Mouse (Mus musculus) cerebellum, postnatal 25 days (tissue): ENCODE measurements at regions not wholly inside any gene's neighbourhood (a gene's known extent, or its start where the extent isn't known, plus 50 kb on each side); places are given as distances from the start of the nearest gene placed in this dataset.

Experiments
- DNase-seq, 2 experiments: peaks; one replicate each; pipeline ENCODE4 v3.0.0; 2021; ENCODE audit warnings: mixed read lengths in 2 of 2

GRCm38 (mm10) chr17:80891656-80892055 is 52.8 kb upstream of the Tmem178 start:
- no peak for DNase-seq

GRCm38 (mm10) chr17:80889095-80889494 is 55.3 kb upstream of the Tmem178 start:
- DNase-seq: no peak

- DNase-seq: no peak
Observed at GRCm38 (mm10) chr17:80887749-80888119, 56.7 kb upstream of the Tmem178 start.

GRCm38 (mm10) chr17:80887021-80887748 is 57.2 kb upstream of the Tmem178 start:
- DNase-seq: peak; percentile 32 to 49

GRCm38 (mm10) chr17:80886211-80886701 is 58.2 kb upstream of the Tmem178 start:
- peak; percentile 23 to 34 for DNase-seq

- DNase-seq: no peak
Observed at GRCm38 (mm10) chr17:80885706-80886105, 58.7 kb upstream of the Tmem178 start.

GRCm38 (mm10) chr17:80884886-80885285 is 59.5 kb upstream of the Tmem178 start:
- no peak for DNase-seq

- DNase-seq: no peak
Observed at GRCm38 (mm10) chr17:80882476-80882875, 62.0 kb upstream of the Tmem178 start.

- no peak for DNase-seq
Observed at GRCm38 (mm10) chr17:80880325-80880724, 64.1 kb upstream of the Tmem178 start.

GRCm38 (mm10) chr17:80875352-80876044 is 68.9 kb upstream of the Tmem178 start:
- DNase-seq: peak; percentile 80 to 84

- no peak for DNase-seq
Observed at GRCm38 (mm10) chr17:80870965-80871364, 73.5 kb upstream of the Tmem178 start.

- DNase-seq: no peak
Observed at GRCm38 (mm10) chr17:80862338-80862737, 82.1 kb upstream of the Tmem178 start.

- DNase-seq: peak; percentile 81
Observed at GRCm38 (mm10) chr17:80846996-80847810, 97.2 kb upstream of the Tmem178 start.

GRCm38 (mm10) chr17:80845349-80845748 is 99.1 kb upstream of the Tmem178 start:
- DNase-seq: no peak

- no peak for DNase-seq
Observed at GRCm38 (mm10) chr17:80841903-80842302, 102.5 kb upstream of the Tmem178 start.

- no peak for DNase-seq
Observed at GRCm38 (mm10) chr17:80840896-80841295, 103.5 kb upstream of the Tmem178 start.

GRCm38 (mm10) chr17:80840452-80840851 is 104.0 kb upstream of the Tmem178 start:
- no peak for DNase-seq

- DNase-seq: no peak
Observed at GRCm38 (mm10) chr17:80834701-80835100, 106.4 kb upstream of the Map4k3 start.

- DNase-seq: no peak
Observed at GRCm38 (mm10) chr17:80834176-80834517, 105.9 kb upstream of the Map4k3 start.

- no peak for DNase-seq
Observed at GRCm38 (mm10) chr17:80833355-80834175, 105.3 kb upstream of the Map4k3 start.

GRCm38 (mm10) chr17:80831686-80832085 is 103.4 kb upstream of the Map4k3 start:
- no peak for DNase-seq

- no peak for DNase-seq
Observed at GRCm38 (mm10) chr17:80827896-80828295, 99.6 kb upstream of the Map4k3 start.

GRCm38 (mm10) chr17:80827361-80827760 is 99.1 kb upstream of the Map4k3 start:
- DNase-seq: no peak
